ENCODE assay signal across 12 mouse cellular contexts in the genomic region with DNA sequence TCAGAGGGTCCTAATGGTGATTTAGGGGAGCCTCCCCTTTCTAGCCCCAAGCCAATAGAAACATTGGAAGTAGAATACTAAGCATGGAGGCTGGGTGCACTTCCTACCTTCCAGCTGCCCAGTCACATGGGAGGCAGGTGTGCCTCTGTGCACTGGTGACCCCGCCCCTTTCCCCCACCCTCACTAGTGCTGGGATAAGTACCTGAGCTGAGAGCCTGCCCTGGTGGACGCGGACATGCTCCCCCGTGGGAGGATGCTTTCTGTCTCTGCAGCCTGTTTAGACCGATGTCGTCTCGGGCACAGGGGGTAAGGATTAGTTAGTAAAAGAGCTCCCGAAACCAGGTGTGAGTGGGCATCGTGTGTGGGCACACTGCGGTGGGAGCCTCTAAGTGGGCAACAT. TPM values are rescaled to one million over a fixed set of nuclear protein-coding genes. Genes with fewer than 3 reads are reported as not detected.
DNase-seq lines count a peak whose midpoint lies in the region; ATAC-seq and TF ChIP-seq lines count a peak whose summit lies in the region.
"Had no signal": no experiment of that assay in that cellular context is flagged by ENCODE, and none has a peak within 500 bp of the region (broad histone marks: within the 10 kb centered on the region; RNA-seq: fewer than 3 reads in every experiment).

No protein-coding gene starts in this region.

- no peak overlapping the region for H3K9ac ChIP-seq in hindbrain, postnatal 0 days (replicated peaks; ENCODE audit: low read length)
- no peak overlapping the region for H3K9ac ChIP-seq in hindbrain, embryonic 11.5 days (ENCODE audit: low read depth, low read length)
- peak overlapping the region; percentile 91 for H3K9ac ChIP-seq in heart, embryonic 16.5 days (ENCODE audit: low read length)
- H3K9ac ChIP-seq: liver, postnatal 0 days had no signal

- H3K4me3 ChIP-seq in hindbrain, postnatal 0 days (ENCODE audit: low read length) = no peak overlapping the region
- no peak overlapping the region for H3K4me3 ChIP-seq in hindbrain, embryonic 11.5 days (ENCODE audit: low read depth, low read length)
- peak overlapping the region; percentile 77 for H3K4me3 ChIP-seq in heart, embryonic 16.5 days (ENCODE audit: low read length)

- H3K4me2 ChIP-seq in hindbrain, postnatal 0 days (ENCODE audit: low read depth, low read length) = peak overlapping the region; percentile 93; the same call in 1 of the 2 replicates
- H3K4me2 ChIP-seq in hindbrain, embryonic 11.5 days (replicated peaks; ENCODE audit: low read depth, low read length) = no peak overlapping the region
- H3K4me2 ChIP-seq in heart, embryonic 16.5 days (ENCODE audit: low read depth, low read length) = peak overlapping the region; percentile 95

- WGBS in hindbrain, postnatal 0 days = 48% methylated on average over 10 of the region's 10 CpGs
- 42% methylated on average over 10 of the region's 10 CpGs for WGBS in hindbrain, embryonic 11.5 days
- WGBS in heart, embryonic 16.5 days = 36% methylated on average over 10 of the region's 10 CpGs

- no peak overlapping the region for H3K27ac ChIP-seq in hindbrain, postnatal 0 days
- no peak overlapping the region for H3K27ac ChIP-seq in hindbrain, embryonic 11.5 days (ENCODE audit: low read depth, low read length)
- peak overlapping the region; percentile 98 for H3K27ac ChIP-seq in heart, embryonic 16.5 days (ENCODE audit: low read length)

- intact Hi-C loops in left cerebral cortex, postnatal 10 days (cut with DNase I) = no loop called here

- DNase-seq in cerebellum, adult 11-12 months = peak; percentile 69
- DNase-seq in hindbrain, postnatal 0 days (ENCODE audit: low spot score) = no peak
- DNase-seq in hindbrain, embryonic 11.5 days (ENCODE audit: low spot score) = no peak
- DNase-seq in kidney, postnatal 4 days = peak; percentile 28 to 50
- DNase-seq in frontal cortex, postnatal 14 days (ENCODE audit: low spot score in 2 of 2) = no peak
- DNase-seq in left cerebral cortex, postnatal 10 days (ENCODE audit: extremely low spot score in 1 of 2, low spot score in 2 of 2) = no peak
- DNase-seq: liver, postnatal 0 days had no signal

- no peaks in the 10 kb centered on the region for H3K9me3 ChIP-seq in hindbrain, postnatal 0 days (ENCODE audit: low read length)
- H3K9me3 ChIP-seq in hindbrain, embryonic 11.5 days (ENCODE audit: control insufficient read depth, low read length) = no peaks in the 10 kb centered on the region
- no peaks in the 10 kb centered on the region for H3K9me3 ChIP-seq in heart, embryonic 16.5 days (replicated peaks; ENCODE audit: control insufficient read depth, low read length)
- H3K9me3 ChIP-seq: megakaryocyte, embryonic 14.5 days had no signal

- H3K36me3 ChIP-seq in hindbrain, postnatal 0 days (ENCODE audit: insufficient read depth, low read length) = no peaks in the 10 kb centered on the region
- 0 out of 2 replicates have a peak, but pooled peaks cover under 1% of the 10 kb centered on the region for H3K36me3 ChIP-seq in hindbrain, embryonic 11.5 days (ENCODE audit: control insufficient read depth, insufficient read depth, low read length)
- H3K36me3 ChIP-seq in heart, embryonic 16.5 days (ENCODE audit: control insufficient read depth, insufficient read depth) = peaks cover 16% of the 10 kb centered on the region

- H3K4me1 ChIP-seq in hindbrain, postnatal 0 days (ENCODE audit: insufficient read depth, low read length) = peaks cover 22% of the 10 kb centered on the region
- peaks cover 11% of the 10 kb centered on the region; the same call in 1 of the 2 replicates for H3K4me1 ChIP-seq in hindbrain, embryonic 11.5 days (replicated peaks; ENCODE audit: control insufficient read depth, insufficient read depth, low read length)
- H3K4me1 ChIP-seq in heart, embryonic 16.5 days (ENCODE audit: control insufficient read depth, insufficient read depth, low read length) = peaks cover 46% of the 10 kb centered on the region

- peaks cover 14% of the 10 kb centered on the region; the same call in 1 of the 2 replicates for H3K27me3 ChIP-seq in hindbrain, postnatal 0 days (ENCODE audit: insufficient read depth, low read length)
- H3K27me3 ChIP-seq in hindbrain, embryonic 11.5 days (ENCODE audit: control insufficient read depth, insufficient read depth, low read length) = peaks cover 27% of the 10 kb centered on the region
- H3K27me3 ChIP-seq in heart, embryonic 16.5 days (ENCODE audit: control insufficient read depth, insufficient read depth, low read length) = no peaks in the 10 kb centered on the region

- ATAC-seq in cerebellum, adult (ENCODE audit: insufficient number of reproducible peaks, low FRiP score, low TSS enrichment) = no peak
- ATAC-seq in hindbrain, postnatal 0 days = no peak
- no peak for ATAC-seq in hindbrain, embryonic 11.5 days (ENCODE audit: low FRiP score)
- ATAC-seq in heart, embryonic 16.5 days (replicated peaks; ENCODE audit: extremely low read depth, insufficient read depth, low FRiP score) = no peak
- ATAC-seq: inflammation-experienced regulatory T-cells, adult 6 months; liver, postnatal 0 days had no signal

- TF ChIP-seq CTCF in hindbrain, postnatal 0 days (IDR thresholded peaks at IDR 0.05; ENCODE audit: low read depth) = no peak

RNA-seq across cellular contexts. Expression of a gene that starts 14.6 kb away (rescaled TPM):
- 2.8 and 4.0 TPM in 2 replicates for total RNA-seq in hindbrain, postnatal 0 days (2014; rRNA removed)
- polyA plus RNA-seq in hindbrain, postnatal 0 days (2015; fragmentation: Nextera tagmentation; extraction: Ambion mirVana) = 0.24 and 0.50 TPM in 2 replicates
- polyA plus RNA-seq in hindbrain, embryonic 11.5 days (2014; fragmentation: Nextera tagmentation; extraction: Ambion mirVana) = 0.10 and 0.23 TPM in 2 replicates
- polyA plus RNA-seq in heart, embryonic 16.5 days (2015; fragmentation: Nextera tagmentation; extraction: Ambion mirVana) = 0.12 TPM in 1 of 2 replicates, not detected in the other
- total RNA-seq in left cerebral cortex, postnatal 10 days (2021) = under 1 TPM in 1 of 2 experiments, not detected in 1; 0.17 TPM
- polyA plus RNA-seq: forebrain, embryonic 11.5 days; inflammation-experienced regulatory T-cells, adult 6 months; liver, postnatal 0 days had no signal

RNA-seq across cellular contexts. Expression of a gene that starts 20.1 kb away (rescaled TPM):
- total RNA-seq in hindbrain, postnatal 0 days (2014; rRNA removed) = 36.7 and 39.5 TPM in 2 replicates
- 12.3 and 12.8 TPM in 2 replicates for polyA plus RNA-seq in hindbrain, postnatal 0 days (2015; fragmentation: Nextera tagmentation; extraction: Ambion mirVana)
- 0.82 and 1.2 TPM in 2 replicates for polyA plus RNA-seq in hindbrain, embryonic 11.5 days (2014; fragmentation: Nextera tagmentation; extraction: Ambion mirVana)
- polyA plus RNA-seq in heart, embryonic 16.5 days (2015; fragmentation: Nextera tagmentation; extraction: Ambion mirVana) = 3.5 and 4.2 TPM in 2 replicates
- total RNA-seq in left cerebral cortex, postnatal 10 days (2021) = 10 to 100 TPM; 11.2 to 12.1 TPM
- polyA plus RNA-seq: inflammation-experienced regulatory T-cells, adult 6 months had no signal

RNA-seq across cellular contexts. Expression of a gene that starts 20.1 kb away (rescaled TPM):
- 11.0 and 14.2 TPM in 2 replicates for total RNA-seq in hindbrain, postnatal 0 days (2014; rRNA removed)
- 19.6 and 20.5 TPM in 2 replicates for polyA plus RNA-seq in hindbrain, postnatal 0 days (2015; fragmentation: Nextera tagmentation; extraction: Ambion mirVana)
- 11.4 and 13.9 TPM in 2 replicates for polyA plus RNA-seq in hindbrain, embryonic 11.5 days (2014; fragmentation: Nextera tagmentation; extraction: Ambion mirVana)
- 77.5 and 89.6 TPM in 2 replicates for polyA plus RNA-seq in heart, embryonic 16.5 days (2015; fragmentation: Nextera tagmentation; extraction: Ambion mirVana)
- 10 to 100 TPM; 58.2 to 64.0 TPM for total RNA-seq in left cerebral cortex, postnatal 10 days (2021)

RNA-seq across cellular contexts. Expression of a gene that starts 26.3 kb away (rescaled TPM):
- not detected in 2 replicates for total RNA-seq in hindbrain, postnatal 0 days (2014; rRNA removed)
- 0.21 TPM in 1 of 2 replicates, not detected in the other for polyA plus RNA-seq in hindbrain, postnatal 0 days (2015; fragmentation: Nextera tagmentation; extraction: Ambion mirVana)
- 0.29 and 0.38 TPM in 2 replicates for polyA plus RNA-seq in hindbrain, embryonic 11.5 days (2014; fragmentation: Nextera tagmentation; extraction: Ambion mirVana)
- polyA plus RNA-seq in heart, embryonic 16.5 days (2015; fragmentation: Nextera tagmentation; extraction: Ambion mirVana) = 0.07 and 0.20 TPM in 2 replicates
- total RNA-seq in left cerebral cortex, postnatal 10 days (2021) = not detected
- polyA plus RNA-seq: forebrain, embryonic 11.5 days; inflammation-experienced regulatory T-cells, adult 6 months; liver, postnatal 0 days had no signal

RNA-seq across cellular contexts. Expression of a gene that starts 26.4 kb away (rescaled TPM):
- total RNA-seq in hindbrain, postnatal 0 days (2014; rRNA removed) = 17.5 and 24.3 TPM in 2 replicates
- polyA plus RNA-seq in hindbrain, postnatal 0 days (2015; fragmentation: Nextera tagmentation; extraction: Ambion mirVana) = 38.0 and 41.1 TPM in 2 replicates
- 43.7 and 51.8 TPM in 2 replicates for polyA plus RNA-seq in hindbrain, embryonic 11.5 days (2014; fragmentation: Nextera tagmentation; extraction: Ambion mirVana)
- 31.7 and 36.6 TPM in 2 replicates for polyA plus RNA-seq in heart, embryonic 16.5 days (2015; fragmentation: Nextera tagmentation; extraction: Ambion mirVana)
- 10 to 100 TPM; 30.1 to 33.4 TPM for total RNA-seq in left cerebral cortex, postnatal 10 days (2021)

Comparison
In these comparisons a context has a peak if more than half of its experiments do, and no peak if none do; other contexts are left out.
1. DNase-seq: peak in cerebellum, adult 11-12 months (single experiment) and kidney, postnatal 4 days (2 of 2); none in hindbrain, postnatal 0 days (single experiment), hindbrain, embryonic 11.5 days (single experiment), frontal cortex, postnatal 14 days (0 of 2) and left cerebral cortex, postnatal 10 days (0 of 2).